Mouse (Mus musculus) G1E (cell line): ENCODE data around the gene Ppp1r12b. TPM values are rescaled to one million over a fixed set of nuclear protein-coding genes. Genes with fewer than 3 reads are reported as not detected.

Source experiments
- ATAC-seq: 2 replicates; pipeline ENCODE4 v1.8.0; 2016; ENCODE audit warnings: mild to moderate bottlenecking; ENCODE audit not compliant: insufficient number of reproducible peaks, poor library complexity, low FRiP score, severe bottlenecking; ENCODE audit errors: extremely low read depth
- DNase-seq: peaks from one replicate; pipeline ENCODE4 v3.0.0; 2012; ENCODE audit warnings: low spot score
- H3K27me3 ChIP-seq: 2 replicates; pipeline ENCODE4 v1.6.1; 2012; ENCODE audit warnings: mild to moderate bottlenecking, low read length, inconsistent platforms; ENCODE audit not compliant: insufficient read depth
- H3K36me3 ChIP-seq: replicated peaks from 2 replicates; pipeline ENCODE3; 2012; ENCODE audit warnings: mild to moderate bottlenecking, inconsistent platforms
- H3K4me1 ChIP-seq: 2 replicates; pipeline ENCODE4 v1.6.1; 2012; ENCODE audit warnings: low read depth, low read length, inconsistent platforms, mixed read lengths; ENCODE audit not compliant: insufficient read depth
- H3K4me3 ChIP-seq: 2 replicates; pipeline ENCODE4 v1.5.1; 2012; ENCODE audit warnings: low read depth, mild to moderate bottlenecking, inconsistent platforms, low read length, moderate library complexity, mixed read lengths
- H3K9me3 ChIP-seq: replicated peaks from 2 replicates; pipeline ENCODE4 v1.6.1; 2012; ENCODE audit warnings: inconsistent platforms
- CTCF ChIP-seq: IDR thresholded peaks from 2 replicates; pipeline ENCODE4 v1.5.1; 2012; ENCODE audit warnings: low read depth, low read length, inconsistent platforms, mixed read lengths
- GATA1 ChIP-seq: IDR thresholded peaks from 2 replicates; pipeline ENCODE4 v1.6.1; 2012; ENCODE audit warnings: borderline replicate concordance, low read length, inconsistent platforms, mixed read lengths
- GATA2 ChIP-seq: IDR thresholded peaks from 2 replicates; pipeline ENCODE4 v1.6.1; 2012; ENCODE audit warnings: low read depth, low read length, inconsistent platforms, borderline replicate concordance
- POLR2AphosphoS5 ChIP-seq: IDR thresholded peaks from 2 replicates; pipeline ENCODE4 v1.6.1; 2012; ENCODE audit warnings: low read depth, low read length, inconsistent platforms; ENCODE audit not compliant: insufficient replicate concordance
- TAL1 ChIP-seq: conservative IDR thresholded peaks from 2 replicates; pipeline ENCODE4 v1.6.1; 2012; ENCODE audit warnings: low read depth, low read length, inconsistent platforms, mixed read lengths
- polyA plus RNA-seq: library from polyadenylated mRNA; stranded (reverse); fragments of >175 nt; gene quantifications from 2 replicates; pipeline ENCODE4 v1.2.3, GENCODE M21; 2012
- total RNA-seq, 2 experiments: library from RNA; stranded (forward) in 1 of 2; stranded (reverse) in 1 of 2; fragments of 200-1000 nt in 1 of 2; fragments of >200 nt in 1 of 2; fragmentation: Nextera tagmentation in 1 of 2; gene quantifications; 2 replicates each; pipeline ENCODE4 v1.2.3; 2014 to 2017

Ppp1r12b gene
- total and polyA plus RNA-seq, 3 experiments, result 1.7 to 15.7 (median 8.2) TPM

DNA sequence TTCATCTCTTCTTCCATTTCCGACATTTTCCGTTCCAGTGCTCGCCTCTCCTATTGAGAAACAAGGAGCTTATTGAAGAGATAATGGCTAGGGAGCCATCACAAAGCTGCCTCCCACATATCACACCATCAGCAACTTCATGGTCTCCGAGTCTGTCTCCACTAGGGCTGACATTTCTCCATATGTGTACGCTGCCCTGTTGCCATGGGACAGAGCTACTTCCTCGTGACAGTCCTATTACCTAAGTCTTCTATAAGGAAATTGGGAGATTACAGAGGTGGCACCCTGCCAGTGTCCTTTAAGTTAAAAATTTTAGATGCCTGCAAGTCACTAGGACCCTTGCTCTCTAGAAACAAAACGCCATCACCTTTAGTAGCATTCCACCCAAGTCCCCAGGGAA lies 183.7 kb downstream of the Ppp1r12b start:
- no peak for DNase-seq
- H3K9me3 ChIP-seq, result no peaks in the 10 kb centered on the region
- peaks cover 3% of the 10 kb centered on the region; the same call in 1 of the 2 replicates for H3K4me1 ChIP-seq
- no peaks in the 10 kb centered on the region for H3K27me3 ChIP-seq
- ATAC-seq, result no peak
- peaks cover 47% of the 10 kb centered on the region for H3K36me3 ChIP-seq
- H3K4me3 ChIP-seq, result no peak overlapping the region
- TF ChIP-seq GATA2 (no peak), TAL1 (no peak), POLR2AphosphoS5 (no peak), GATA1 (no peak), CTCF (no peak)

DNA sequence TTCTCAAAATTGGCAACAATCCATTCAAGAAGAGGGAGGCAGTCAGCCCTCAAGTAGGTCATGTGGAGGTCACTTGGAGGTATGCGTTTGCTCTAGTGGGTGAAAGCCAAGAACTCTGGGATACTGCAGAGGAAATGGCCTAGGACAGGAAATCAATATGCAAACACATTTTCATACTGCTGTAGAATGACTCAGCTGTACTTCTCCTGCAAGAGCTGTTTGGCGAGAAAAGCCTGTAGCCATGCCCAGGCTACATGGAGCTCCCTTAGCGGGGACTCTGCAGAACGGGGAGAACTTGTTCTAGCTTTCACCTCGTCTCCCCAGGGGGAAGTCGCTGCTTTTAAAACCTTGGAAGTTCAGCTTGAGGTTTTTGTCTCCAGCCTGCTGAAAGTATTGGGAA lies 184.4 kb downstream of the Ppp1r12b start:
- Histone ChIP-seq H3K9me3 (no peaks in the 10 kb centered on the region), H3K27me3 (no peaks in the 10 kb centered on the region), H3K4me1 (peaks cover 3% of the 10 kb centered on the region; the same call in 1 of the 2 replicates), H3K36me3 (peaks cover 44% of the 10 kb centered on the region), H3K4me3 (no peak overlapping the region)
- TF ChIP-seq GATA2, result no peak
- ATAC-seq (peak; percentile 42), DNase-seq (no peak)

DNA sequence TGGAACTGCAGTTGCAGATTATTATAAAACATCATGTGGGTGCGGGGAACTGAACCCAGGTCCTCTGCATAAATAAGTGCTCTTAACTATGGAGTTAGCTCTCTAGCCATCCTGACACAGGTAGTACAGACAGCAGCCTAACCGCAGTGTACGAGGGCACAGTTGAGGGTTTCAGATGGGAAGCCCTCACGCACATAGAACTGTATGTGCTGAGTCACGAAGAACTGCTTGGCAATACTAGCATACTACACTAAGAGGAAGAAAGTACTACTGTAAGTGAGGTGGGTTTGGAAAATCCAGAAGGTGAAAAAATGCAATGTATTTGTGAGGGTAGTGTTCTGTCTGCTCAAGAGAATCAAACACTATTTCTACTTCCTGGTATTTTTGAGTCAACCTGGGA lies 185.4 kb downstream of the Ppp1r12b start:
- Histone ChIP-seq H3K4me1 (peaks cover 3% of the 10 kb centered on the region; the same call in 1 of the 2 replicates), H3K27me3 (no peaks in the 10 kb centered on the region), H3K36me3 (peaks cover 39% of the 10 kb centered on the region), H3K4me3 (no peak overlapping the region), H3K9me3 (no peaks in the 10 kb centered on the region)
- ATAC-seq (no peak), DNase-seq (no peak)
- TF ChIP-seq TAL1 (no peak), POLR2AphosphoS5 (no peak), CTCF (no peak), GATA1 (no peak), GATA2 (no peak)

DNA sequence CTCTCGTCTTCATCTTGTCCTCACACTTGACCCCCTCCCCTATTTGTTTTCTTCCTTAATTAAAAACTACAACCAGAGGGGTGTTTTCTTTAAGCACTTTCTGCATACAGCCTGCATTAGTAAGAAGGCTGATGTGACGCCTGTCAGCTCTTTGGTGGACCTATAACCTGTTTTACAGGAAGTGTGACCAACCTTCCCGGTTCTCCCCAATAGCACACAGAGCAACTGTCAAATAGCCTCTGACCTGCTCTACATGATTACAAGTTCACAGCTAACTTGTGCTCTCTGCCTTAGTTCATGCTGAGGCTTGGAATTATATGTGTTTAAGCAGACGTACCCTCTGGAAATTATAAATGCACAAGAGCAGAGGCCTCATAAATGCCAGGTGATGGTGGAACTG lies 189.3 kb downstream of the Ppp1r12b start:
- Histone ChIP-seq H3K9me3 (no peaks in the 10 kb centered on the region), H3K36me3 (peaks cover 15% of the 10 kb centered on the region), H3K4me1 (peaks cover 3% of the 10 kb centered on the region; the same call in 1 of the 2 replicates), H3K27me3 (no peaks in the 10 kb centered on the region), H3K4me3 (no peak overlapping the region)
- ATAC-seq (no peak), DNase-seq (no peak)
- TF ChIP-seq GATA1 (no peak), CTCF (no peak), GATA2 (no peak), POLR2AphosphoS5 (no peak), TAL1 (no peak)

DNA sequence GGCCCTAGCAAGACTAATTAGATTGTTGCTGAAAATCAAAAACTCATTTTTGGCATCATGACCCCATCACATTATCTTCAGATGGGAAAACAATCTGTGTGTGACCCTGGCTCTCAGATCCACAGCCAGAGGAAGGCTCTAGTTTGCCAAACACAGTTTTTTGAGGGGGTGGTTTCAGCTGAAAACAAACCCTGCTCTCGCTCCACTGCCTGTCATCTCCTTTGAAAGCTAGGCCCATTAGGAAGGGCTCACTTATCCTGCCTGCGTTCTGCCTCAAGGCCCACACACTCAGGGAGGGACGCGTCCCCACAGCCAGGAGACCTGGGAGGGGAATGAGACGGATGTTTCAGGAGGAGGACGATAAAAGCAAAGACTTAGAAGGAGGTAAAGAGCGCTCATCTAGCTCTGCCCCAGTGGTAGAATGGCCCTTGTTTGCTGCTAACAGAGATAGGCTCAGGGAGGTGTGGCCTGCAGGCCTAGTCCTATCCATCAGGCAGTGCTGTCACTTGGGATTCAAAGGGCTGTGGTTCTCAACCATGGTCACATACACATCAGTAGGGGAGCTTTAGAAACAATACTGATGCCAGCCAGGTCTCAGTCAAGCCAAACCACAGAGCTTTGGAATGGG lies 190.8 kb downstream of the Ppp1r12b start:
- H3K36me3 ChIP-seq, result peaks cover 22% of the 10 kb centered on the region
- ATAC-seq (no peak), DNase-seq (no peak)
- H3K4me1 ChIP-seq, result no peaks in the 10 kb centered on the region
- H3K9me3 ChIP-seq, result no peaks in the 10 kb centered on the region
- no peaks in the 10 kb centered on the region for H3K27me3 ChIP-seq
- TF ChIP-seq TAL1 (no peak), POLR2AphosphoS5 (no peak), CTCF (no peak), GATA1 (no peak), GATA2 (no peak)
- no peak overlapping the region for H3K4me3 ChIP-seq

DNA sequence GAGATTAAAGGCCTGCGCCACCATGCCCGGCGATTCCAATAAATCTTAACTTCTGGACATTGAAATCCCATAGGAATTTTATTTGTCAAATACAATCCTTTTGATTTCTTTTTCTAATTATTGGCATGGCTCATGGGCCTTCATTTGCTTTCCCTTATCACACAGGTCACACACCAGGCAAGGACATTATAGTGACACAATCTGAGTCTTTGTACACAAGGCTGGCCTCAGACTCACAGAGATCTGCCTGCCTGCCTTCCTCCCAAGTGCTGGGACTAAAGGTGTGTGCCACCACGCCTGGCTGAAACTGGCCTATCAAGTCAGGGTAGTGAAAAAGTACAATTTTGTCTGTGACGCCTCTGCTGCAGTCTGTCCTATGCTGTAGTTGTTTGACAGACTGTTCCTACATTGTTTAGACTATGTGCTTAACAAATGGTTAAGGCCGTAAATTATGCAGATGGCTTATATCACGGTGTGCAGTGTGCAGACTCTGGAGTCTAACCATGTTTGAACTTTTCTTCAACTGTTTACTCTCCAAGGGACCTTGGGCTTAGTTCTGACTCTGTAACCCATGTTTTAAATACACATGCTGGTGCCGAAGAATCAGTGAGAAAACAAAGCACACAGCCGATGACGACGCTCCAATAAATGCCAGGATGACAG lies 191.8 kb downstream of the Ppp1r12b start:
- Histone ChIP-seq H3K27me3 (no peaks in the 10 kb centered on the region), H3K36me3 (peaks cover 31% of the 10 kb centered on the region), H3K4me1 (no peaks in the 10 kb centered on the region), H3K9me3 (no peaks in the 10 kb centered on the region), H3K4me3 (no peak overlapping the region)
- DNase-seq (no peak), ATAC-seq (no peak)
- TF ChIP-seq POLR2AphosphoS5 (no peak), GATA1 (no peak), TAL1 (no peak), GATA2 (no peak), CTCF (no peak)
